Mouse (Mus musculus) spleen, postnatal 14 days (tissue): ENCODE measurements around the gene Paqr7.

Experiments used
- DNase-seq, 2 experiments: peaks; one replicate each; pipeline ENCODE4 v3.0.0; 2021 to 2022; ENCODE audit warnings: low spot score in 2 of 2

Gene Paqr7

GRCm38 (mm10) chr4:134503686-134504357 is 7.3 kb downstream of the Paqr7 start:
- DNase-seq, result no peak

DNA sequence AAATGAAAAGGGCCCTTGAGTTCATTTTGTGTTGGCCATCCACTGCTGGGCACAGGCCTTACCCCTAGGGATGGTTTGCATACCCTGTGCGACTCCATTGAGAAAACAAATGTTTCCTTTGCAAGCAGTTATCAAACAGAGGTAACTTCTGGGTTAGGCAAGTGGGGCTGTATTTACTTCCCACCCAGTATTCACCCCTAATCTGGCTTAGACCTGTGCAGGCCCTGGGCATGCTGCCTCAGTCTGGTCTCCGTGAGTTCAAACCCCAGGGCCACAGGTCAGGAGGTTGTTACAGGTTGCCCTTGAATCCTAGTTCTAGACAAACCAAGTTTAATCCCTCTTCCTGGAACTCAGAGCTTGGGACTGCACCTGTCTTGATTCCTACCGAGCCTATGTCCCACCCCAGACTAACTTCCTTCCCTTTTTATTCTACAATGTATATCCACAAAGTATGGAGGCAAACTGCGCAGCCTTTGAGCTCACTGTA is 8.8 kb downstream of the Paqr7 start:
- DNase-seq, result no peak

GRCm38 (mm10) chr4:134505966-134506594 is 9.6 kb downstream of the Paqr7 start:
- DNase-seq, result no peak

- DNase-seq, result no peak
Measured at GRCm38 (mm10) chr4:134506713-134507112, 10.2 kb downstream of the Paqr7 start.

- DNase-seq, result no peak
Measured at GRCm38 (mm10) chr4:134510396-134510795, 13.9 kb downstream of the Paqr7 start.

DNA sequence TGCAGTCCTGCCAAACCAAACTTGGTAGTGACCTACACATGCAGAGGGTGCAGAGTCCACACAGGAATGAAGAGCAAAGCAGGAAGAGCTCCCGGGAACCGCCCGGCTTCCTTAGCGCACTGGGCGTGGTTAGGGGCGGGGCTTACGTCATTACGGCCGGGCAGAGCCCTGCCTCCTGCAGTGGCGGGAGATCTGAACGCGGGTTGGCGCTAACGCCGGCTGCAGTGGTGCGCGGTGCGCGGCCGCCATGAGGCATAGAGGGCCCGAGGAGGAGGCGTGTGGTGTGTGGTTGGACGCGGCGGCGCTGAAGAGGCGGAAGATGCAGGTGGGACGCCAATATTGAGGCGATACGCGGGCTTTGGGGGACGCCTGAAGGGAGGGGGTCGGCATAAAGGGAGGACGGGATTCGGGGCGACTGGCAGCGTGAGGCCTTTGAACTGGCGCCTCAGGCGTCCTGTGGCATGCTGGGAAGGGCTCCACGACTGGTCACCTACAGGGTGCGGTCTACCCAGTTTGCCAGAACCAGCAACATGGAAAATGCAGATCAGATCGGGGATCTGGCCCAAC is 14.4 kb downstream of the Paqr7 start, which contains the start of gene Aunip:
Aunip (plus strand) TSS at position 155 of the 567 bp plus-strand sequence.
- peak; percentile 76 to 83 for DNase-seq

- DNase-seq, result no peak
Measured at GRCm38 (mm10) chr4:134511730-134512129, 15.2 kb downstream of the Paqr7 start.

- peak; percentile 49 to 62 for DNase-seq
Measured at GRCm38 (mm10) chr4:134512798-134513197, 16.3 kb downstream of the Paqr7 start.

DNA sequence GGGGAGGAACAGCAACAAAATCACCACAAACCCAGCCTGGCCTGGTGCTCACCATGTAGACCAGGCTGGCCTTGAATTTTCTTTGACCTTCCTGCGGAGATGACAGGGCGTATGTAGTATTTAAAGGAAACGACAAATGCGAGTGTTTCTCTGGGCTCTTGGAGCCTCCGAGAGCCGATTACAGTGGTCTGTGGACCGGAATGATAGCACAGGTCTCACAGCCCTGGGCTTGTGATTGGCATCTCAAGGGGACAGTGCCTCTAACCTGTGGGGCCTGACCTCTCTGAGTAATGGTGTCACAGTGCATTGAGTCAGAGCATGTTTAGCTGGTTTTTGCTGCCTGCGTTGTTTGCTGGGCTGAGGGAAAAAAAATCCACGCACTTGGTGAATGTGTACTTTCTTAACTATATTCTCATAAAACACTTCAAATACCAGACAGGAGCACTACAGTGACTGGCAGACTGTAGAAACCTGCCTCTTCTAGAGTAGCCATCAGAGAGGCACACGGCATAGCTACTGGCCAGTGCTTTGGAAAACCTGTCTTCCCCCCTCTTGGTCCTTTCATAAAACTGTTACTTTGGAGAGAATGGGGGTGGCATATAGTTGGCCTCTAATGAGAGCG is 17.9 kb downstream of the Paqr7 start:
- no peak for DNase-seq

- no peak for DNase-seq
Measured at GRCm38 (mm10) chr4:134515614-134516013, 19.1 kb downstream of the Paqr7 start.

GRCm38 (mm10) chr4:134516981-134517380 is 20.5 kb downstream of the Paqr7 start:
- no peak for DNase-seq

- DNase-seq, result no peak
Measured at GRCm38 (mm10) chr4:134517719-134518118, 21.2 kb downstream of the Paqr7 start.

DNA sequence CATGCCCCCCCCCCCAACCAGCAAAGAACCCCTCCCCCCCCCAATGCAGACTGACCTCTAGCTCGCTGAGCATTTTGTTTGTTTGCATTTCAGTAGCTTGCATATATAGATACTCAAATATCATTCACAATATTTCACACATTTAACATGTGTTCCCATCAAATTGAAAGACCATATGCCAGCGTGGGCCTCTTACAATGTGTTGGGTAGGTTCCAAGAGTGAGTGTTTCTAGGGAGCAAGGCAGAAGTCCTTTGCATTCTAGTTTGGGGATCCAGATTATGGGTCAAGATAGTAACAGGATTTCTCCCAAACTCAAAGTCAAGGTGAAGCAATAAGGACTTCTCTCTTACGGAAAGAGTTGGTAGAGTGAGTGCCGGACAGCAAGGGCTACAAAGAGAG is 22.0 kb downstream of the Paqr7 start:
- no peak for DNase-seq

DNA sequence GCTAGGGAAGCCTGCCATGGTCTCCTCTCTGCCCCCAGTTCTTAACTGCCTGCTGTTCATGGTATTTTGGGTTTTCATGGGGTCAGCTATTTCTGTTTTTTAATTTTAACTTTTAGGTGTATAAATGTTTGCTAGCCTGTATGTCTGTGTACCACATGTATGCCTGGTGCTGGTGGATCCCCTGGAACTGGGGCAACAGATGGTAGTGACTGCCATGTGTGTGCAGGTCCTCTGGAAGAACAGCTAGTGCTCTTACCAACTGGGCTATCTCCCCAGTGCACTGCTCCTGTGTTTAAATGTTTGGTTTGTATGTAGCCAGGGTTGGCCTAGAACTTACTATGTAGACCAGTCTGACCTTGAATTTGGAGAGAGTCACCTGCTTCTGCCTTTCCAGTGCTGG is 22.8 kb downstream of the Paqr7 start:
- DNase-seq, result no peak

GRCm38 (mm10) chr4:134523447-134523846 is 26.9 kb downstream of the Paqr7 start:
- no peak for DNase-seq

- no peak for DNase-seq
Measured at GRCm38 (mm10) chr4:134525806-134526205, 29.3 kb downstream of the Paqr7 start.

DNA sequence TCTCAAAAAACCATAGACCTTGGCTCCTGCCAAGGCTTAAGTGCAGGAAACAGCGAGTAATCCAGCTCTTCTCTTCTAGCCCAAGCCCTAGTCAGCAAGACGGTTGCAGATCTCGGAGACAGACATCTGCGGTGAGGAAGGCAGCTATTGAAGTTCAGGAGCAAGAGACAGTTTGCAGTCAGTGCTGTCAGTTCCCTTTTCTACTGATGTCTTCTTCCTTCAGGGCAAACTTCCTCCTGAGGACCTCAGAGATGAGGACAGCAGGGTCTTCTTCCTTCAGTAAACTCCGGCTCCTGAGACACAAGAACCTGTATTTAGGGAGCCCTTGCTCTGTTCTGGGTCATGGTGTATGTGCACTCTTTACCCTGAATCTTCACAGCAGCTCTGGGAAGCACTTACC is 29.7 kb downstream of the Paqr7 start:
- DNase-seq, result no peak

DNA sequence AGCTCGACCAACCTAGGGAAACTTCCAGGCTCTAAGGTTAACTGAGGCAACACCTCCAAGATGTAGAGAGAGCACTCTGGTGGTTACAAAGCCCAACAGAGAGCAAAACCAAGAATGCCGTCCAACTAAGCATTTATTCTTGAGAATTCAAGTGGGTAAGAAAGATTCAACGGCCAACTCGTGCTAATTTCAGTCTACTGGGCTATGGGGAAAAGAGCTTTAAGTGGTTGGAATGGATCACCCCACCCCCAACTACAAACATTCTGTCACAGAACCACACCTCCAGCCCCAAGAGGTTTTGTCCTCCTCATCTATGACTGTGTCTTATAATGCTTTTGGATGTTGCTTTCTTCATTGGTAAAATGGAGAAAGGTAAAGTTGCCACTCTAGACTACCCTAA is 36.4 kb downstream of the Paqr7 start:
- no peak for DNase-seq

GRCm38 (mm10) chr4:134533421-134533820 is 36.9 kb downstream of the Paqr7 start:
- no peak for DNase-seq

DNA sequence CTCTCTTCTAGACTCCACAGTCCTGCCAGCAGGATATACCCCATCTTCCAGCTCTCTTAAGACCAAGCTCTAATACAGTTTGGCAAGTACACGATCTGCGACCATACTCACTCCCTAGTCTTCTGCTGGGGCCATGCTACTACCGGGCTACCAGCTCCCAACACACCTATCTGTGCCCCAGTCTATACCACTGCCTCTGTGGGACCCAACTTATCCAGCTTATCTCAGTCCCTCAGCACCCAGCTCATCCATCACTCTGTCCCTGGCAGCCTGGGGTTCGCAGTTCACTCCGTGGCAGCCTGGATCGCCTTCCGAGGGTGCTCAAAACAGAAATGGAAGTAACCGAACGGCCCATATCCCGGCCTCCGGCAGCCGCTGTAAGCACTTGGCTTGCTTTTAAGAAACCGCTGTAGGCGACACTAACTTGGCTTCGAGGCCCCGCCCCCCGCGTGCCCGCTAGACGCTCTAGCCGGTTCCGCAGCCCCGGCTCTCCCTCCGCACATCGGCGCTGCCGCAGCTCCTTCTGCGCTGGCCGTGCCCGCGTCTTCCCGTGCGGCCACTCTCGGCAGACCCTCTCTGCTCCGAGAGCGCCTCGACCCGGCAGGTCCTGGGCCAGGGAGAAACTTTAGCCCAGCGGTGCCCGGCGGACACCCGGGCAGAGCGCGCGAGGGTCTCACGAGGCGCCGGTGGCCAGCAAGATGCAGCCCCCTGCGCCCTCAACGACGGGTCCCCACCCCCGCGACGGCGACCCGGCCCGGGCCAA is 37.8 kb downstream of the Paqr7 start:
- DNase-seq, result peak; percentile 64 to 72

GRCm38 (mm10) chr4:134534932-134535786 is 38.7 kb downstream of the Paqr7 start, which contains the start of gene Mtfr1l:
Gene Mtfr1l, minus strand, starts transcription at chr4:134535387.
- peak; percentile 92 to 96 for DNase-seq
